Mouse (Mus musculus): ENCODE data around the gene Resp18. TPM values are rescaled to one million over a fixed set of nuclear protein-coding genes. Genes with fewer than 3 reads are reported as not detected.

Resp18 gene
- 11.1 TPM for polyA plus RNA-seq (2014; fragmentation: Illumina TruSeq; extraction: RNeasy Lipid Tissue Mini Kit (QIAGEN cat#74804); ENCODE audit: low read depth, low replicate concordance)

GRCm38 (mm10) chr1:75278228-75278627 lies at the start of gene Resp18:
Gene Resp18, minus strand, starts transcription at chr1:75278415.

GRCm38 (mm10) chr1:75317241-75318201 lies 39.3 kb upstream of the Resp18 start, which contains the start of gene Dnpep:
Gene Dnpep, minus strand, starts transcription at chr1:75317990.

GRCm38 (mm10) chr1:75264091-75264880 lies 13.9 kb downstream of the Resp18 start, which contains the start of gene Ptprn:
Gene Ptprn, minus strand, starts transcription at chr1:75264502.

GRCm38 (mm10) chr1:75236117-75237050 lies 41.8 kb downstream of the Resp18 start, which contains the start of gene Dnajb2:
Gene Dnajb2, plus strand, starts transcription at chr1:75236406.

GRCm38 (mm10) chr1:75231664-75232152 lies 46.5 kb downstream of the Resp18 start, which contains the start of gene A630095N17Rik:
Gene A630095N17Rik, minus strand, starts transcription at chr1:75232102.

Other genes with a start within 250 kb of the Resp18 start
- 0.60 TPM for gene Nhej1, start 153.2 kb downstream of the Resp18 start, polyA plus RNA-seq (2014; fragmentation: Illumina TruSeq; extraction: RNeasy Lipid Tissue Mini Kit (QIAGEN cat#74804); ENCODE audit: low read depth, low replicate concordance)
- gene Slc23a3, start 144.5 kb downstream of the Resp18 start, polyA plus RNA-seq (2014; fragmentation: Illumina TruSeq; extraction: RNeasy Lipid Tissue Mini Kit (QIAGEN cat#74804); ENCODE audit: low read depth, low replicate concordance), result 1.2 TPM
- gene Cnppd1, start 135.7 kb downstream of the Resp18 start, polyA plus RNA-seq (2014; fragmentation: Illumina TruSeq; extraction: RNeasy Lipid Tissue Mini Kit (QIAGEN cat#74804); ENCODE audit: low read depth, low replicate concordance), result 13.5 TPM
- gene Retreg2, start 135.6 kb downstream of the Resp18 start, polyA plus RNA-seq (2014; fragmentation: Illumina TruSeq; extraction: RNeasy Lipid Tissue Mini Kit (QIAGEN cat#74804); ENCODE audit: low read depth, low replicate concordance), result 6.9 TPM
- gene Zfand2b, start 109.8 kb downstream of the Resp18 start, polyA plus RNA-seq (2014; fragmentation: Illumina TruSeq; extraction: RNeasy Lipid Tissue Mini Kit (QIAGEN cat#74804); ENCODE audit: low read depth, low replicate concordance), result 1.2 TPM
- gene Abcb6, start 98.0 kb downstream of the Resp18 start, polyA plus RNA-seq (2014; fragmentation: Illumina TruSeq; extraction: RNeasy Lipid Tissue Mini Kit (QIAGEN cat#74804); ENCODE audit: low read depth, low replicate concordance), result 8.4 TPM
- 30.1 TPM for gene Ankzf1, start 86.3 kb downstream of the Resp18 start, polyA plus RNA-seq (2014; fragmentation: Illumina TruSeq; extraction: RNeasy Lipid Tissue Mini Kit (QIAGEN cat#74804); ENCODE audit: low read depth, low replicate concordance)
- 16.5 TPM for gene Atg9a, start 86.2 kb downstream of the Resp18 start, polyA plus RNA-seq (2014; fragmentation: Illumina TruSeq; extraction: RNeasy Lipid Tissue Mini Kit (QIAGEN cat#74804); ENCODE audit: low read depth, low replicate concordance)
- 9.3 TPM for gene Glb1l, start 67.6 kb downstream of the Resp18 start, polyA plus RNA-seq (2014; fragmentation: Illumina TruSeq; extraction: RNeasy Lipid Tissue Mini Kit (QIAGEN cat#74804); ENCODE audit: low read depth, low replicate concordance)
- gene Stk16, start 67.6 kb downstream of the Resp18 start, polyA plus RNA-seq (2014; fragmentation: Illumina TruSeq; extraction: RNeasy Lipid Tissue Mini Kit (QIAGEN cat#74804); ENCODE audit: low read depth, low replicate concordance), result 13.5 TPM
- gene Tuba4a, start 58.5 kb downstream of the Resp18 start, polyA plus RNA-seq (2014; fragmentation: Illumina TruSeq; extraction: RNeasy Lipid Tissue Mini Kit (QIAGEN cat#74804); ENCODE audit: low read depth, low replicate concordance), result 7.6 TPM
- not detected for gene A630095N17Rik, start 46.3 kb downstream of the Resp18 start, polyA plus RNA-seq (2014; fragmentation: Illumina TruSeq; extraction: RNeasy Lipid Tissue Mini Kit (QIAGEN cat#74804); ENCODE audit: low read depth, low replicate concordance)
- gene Dnajb2, start 42.0 kb downstream of the Resp18 start, polyA plus RNA-seq (2014; fragmentation: Illumina TruSeq; extraction: RNeasy Lipid Tissue Mini Kit (QIAGEN cat#74804); ENCODE audit: low read depth, low replicate concordance), result 12.7 TPM
- not detected for gene Ptprn, start 13.9 kb downstream of the Resp18 start, polyA plus RNA-seq (2014; fragmentation: Illumina TruSeq; extraction: RNeasy Lipid Tissue Mini Kit (QIAGEN cat#74804); ENCODE audit: low read depth, low replicate concordance)
- gene Dnpep, start 39.6 kb upstream of the Resp18 start, polyA plus RNA-seq (2014; fragmentation: Illumina TruSeq; extraction: RNeasy Lipid Tissue Mini Kit (QIAGEN cat#74804); ENCODE audit: low read depth, low replicate concordance), result 3.1 TPM
- 20.1 TPM for gene Des, start 81.9 kb upstream of the Resp18 start, polyA plus RNA-seq (2014; fragmentation: Illumina TruSeq; extraction: RNeasy Lipid Tissue Mini Kit (QIAGEN cat#74804); ENCODE audit: low read depth, low replicate concordance)
- 2.6 TPM for gene Speg, start 96.9 kb upstream of the Resp18 start, polyA plus RNA-seq (2014; fragmentation: Illumina TruSeq; extraction: RNeasy Lipid Tissue Mini Kit (QIAGEN cat#74804); ENCODE audit: low read depth, low replicate concordance)
- gene Gmppa, start 157.5 kb upstream of the Resp18 start, polyA plus RNA-seq (2014; fragmentation: Illumina TruSeq; extraction: RNeasy Lipid Tissue Mini Kit (QIAGEN cat#74804); ENCODE audit: low read depth, low replicate concordance), result 12.7 TPM
- not detected for gene Asic4, start 172.0 kb upstream of the Resp18 start, polyA plus RNA-seq (2014; fragmentation: Illumina TruSeq; extraction: RNeasy Lipid Tissue Mini Kit (QIAGEN cat#74804); ENCODE audit: low read depth, low replicate concordance)
- gene Chpf, start 200.9 kb upstream of the Resp18 start, polyA plus RNA-seq (2014; fragmentation: Illumina TruSeq; extraction: RNeasy Lipid Tissue Mini Kit (QIAGEN cat#74804); ENCODE audit: low read depth, low replicate concordance), result 0.50 TPM
- gene Tmem198, start 201.1 kb upstream of the Resp18 start, polyA plus RNA-seq (2014; fragmentation: Illumina TruSeq; extraction: RNeasy Lipid Tissue Mini Kit (QIAGEN cat#74804); ENCODE audit: low read depth, low replicate concordance), result not detected
- gene Obsl1, start 228.0 kb upstream of the Resp18 start, polyA plus RNA-seq (2014; fragmentation: Illumina TruSeq; extraction: RNeasy Lipid Tissue Mini Kit (QIAGEN cat#74804); ENCODE audit: low read depth, low replicate concordance), result not detected
- not detected for gene Inha, start 228.7 kb upstream of the Resp18 start, polyA plus RNA-seq (2014; fragmentation: Illumina TruSeq; extraction: RNeasy Lipid Tissue Mini Kit (QIAGEN cat#74804); ENCODE audit: low read depth, low replicate concordance)
- 2.2 TPM for gene Stk11ip, start 243.1 kb upstream of the Resp18 start, polyA plus RNA-seq (2014; fragmentation: Illumina TruSeq; extraction: RNeasy Lipid Tissue Mini Kit (QIAGEN cat#74804); ENCODE audit: low read depth, low replicate concordance)

All from sigmoid colon, adult 10 weeks (tissue).